Mouse (Mus musculus) kidney, adult 2 months (tissue): ENCODE data around the gene Prkab2.

Experiments
- CTCF ChIP-seq: fragments of 200-500 bp; conservative IDR thresholded peaks from 2 replicates; pipeline ENCODE4 v1.5.1; 2011; ENCODE audit warnings: low read depth, mild to moderate bottlenecking, control low read depth, low read length, moderate library complexity, mixed read lengths; ENCODE audit not compliant: insufficient read depth, insufficient read length
- POLR2A ChIP-seq: fragments of 200-500 bp; IDR thresholded peaks from one replicate; pipeline ENCODE4 v1.6.1; 2011; ENCODE audit warnings: low read depth, low read length, control low read depth

DNA sequence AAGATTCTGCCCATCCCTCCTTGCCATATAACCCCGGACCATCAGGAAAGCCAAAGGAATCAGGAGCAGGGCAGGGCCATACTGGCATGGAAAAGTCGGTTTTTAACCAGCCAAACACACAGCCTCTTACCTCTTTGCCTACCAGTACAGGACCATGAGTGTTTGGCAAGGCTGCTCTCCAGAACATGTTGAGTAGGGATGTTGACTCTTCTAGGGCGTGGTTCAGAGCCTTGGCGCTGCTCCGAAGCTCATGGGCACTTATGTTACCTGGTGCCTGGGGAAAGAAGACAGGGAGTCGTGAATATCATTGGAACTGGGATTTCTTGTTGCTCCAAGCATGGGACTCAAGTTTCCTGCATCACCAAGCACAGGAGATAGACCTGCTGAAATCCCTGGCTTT lies 35.8 kb downstream of the Prkab2 start:
- no peak for TF ChIP-seq CTCF
- no peak for TF ChIP-seq POLR2A
